Mouse (Mus musculus): Measurements from ENCODE around the gene Kcnk12. TPM values are rescaled to one million over a fixed set of nuclear protein-coding genes. Genes with fewer than 3 reads are reported as not detected.

Kcnk12 gene
- total and polyA plus RNA-seq, 2 experiments from 2014 or later = 4.5 to 7.9 TPM

DNA sequence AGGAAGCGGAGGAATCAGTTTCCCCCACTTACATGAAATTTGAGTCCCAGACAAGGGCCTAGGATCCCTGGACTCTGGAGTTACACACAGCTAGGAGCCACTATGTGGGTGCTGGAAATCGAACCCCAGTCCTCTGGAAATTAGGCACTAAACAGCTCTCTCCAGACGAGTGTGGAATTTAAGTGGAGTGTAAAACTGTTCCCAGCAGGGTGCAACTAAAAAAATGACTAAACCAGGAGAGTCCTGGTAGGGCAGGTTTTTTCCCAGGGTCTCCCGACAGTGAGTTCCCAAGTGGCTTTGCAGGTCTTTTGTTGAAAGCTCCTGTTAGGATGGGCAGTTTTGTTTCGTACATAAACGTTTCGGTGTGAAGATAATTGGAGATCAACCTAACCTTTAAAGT lies 73.1 kb downstream of the Kcnk12 start:
- no peaks in the 10 kb centered on the region for H3K9me3 ChIP-seq (ENCODE audit: low read length)
- H3K4me3 ChIP-seq (ENCODE audit: low read depth, low read length) = no peak overlapping the region
- H3K4me2 ChIP-seq (ENCODE audit: low read depth) = no peak overlapping the region
- peaks cover 30% of the 10 kb centered on the region for H3K36me3 ChIP-seq (ENCODE audit: insufficient read depth)
- no peak overlapping the region for H3K9ac ChIP-seq
- DNase-seq (no peak), ATAC-seq (no peak)
- H3K27ac ChIP-seq (ENCODE audit: low read depth, low read length) = no peak overlapping the region
- no peaks in the 10 kb centered on the region for H3K27me3 ChIP-seq (ENCODE audit: insufficient read depth, low read length)
- TF ChIP-seq CTCF (IDR thresholded peaks at IDR 0.05; ENCODE audit: low read depth) = no peak
- 70% methylated on average over 7 of the region's 7 CpGs for WGBS
- H3K4me1 ChIP-seq (ENCODE audit: insufficient read depth) = no peaks in the 10 kb centered on the region

DNA sequence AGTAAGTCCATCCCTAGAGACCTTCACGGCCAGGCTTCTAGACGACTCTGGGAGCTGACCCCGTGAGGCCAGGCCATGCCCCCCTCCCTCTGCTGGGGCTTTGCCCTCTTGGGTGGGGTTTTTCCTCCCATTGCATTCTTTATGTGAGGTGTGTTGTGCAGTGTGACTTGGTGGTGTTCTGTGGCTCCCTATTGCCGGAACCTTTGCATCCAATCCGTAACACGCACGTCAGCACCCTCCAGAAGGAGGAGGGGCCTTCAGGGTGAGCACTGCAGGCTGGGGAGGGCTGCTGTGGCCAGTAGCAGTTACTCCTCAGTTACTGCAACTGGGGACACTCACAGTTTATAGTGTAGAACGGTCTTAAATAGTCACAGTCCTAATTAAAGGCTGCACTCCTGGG lies 97.7 kb downstream of the Kcnk12 start:
- Histone ChIP-seq H3K4me2 (ENCODE audit: low read depth) (no peak overlapping the region), H3K36me3 (ENCODE audit: insufficient read depth) (peaks cover 23% of the 10 kb centered on the region; the same call in 1 of the 2 replicates), H3K9me3 (ENCODE audit: low read length) (no peaks in the 10 kb centered on the region), H3K4me3 (ENCODE audit: low read depth, low read length) (no peak overlapping the region), H3K27me3 (ENCODE audit: insufficient read depth, low read length) (no peaks in the 10 kb centered on the region), H3K4me1 (ENCODE audit: insufficient read depth) (0 out of 2 replicates have a peak, but pooled peaks cover 2% of the 10 kb centered on the region), H3K27ac (ENCODE audit: low read depth, low read length) (no peak overlapping the region), H3K9ac (no peak overlapping the region)
- ATAC-seq (no peak), DNase-seq (no peak)
- 86% methylated on average over 8 of the region's 8 CpGs for WGBS
- no peak for TF ChIP-seq CTCF (IDR thresholded peaks at IDR 0.05; ENCODE audit: low read depth)

DNA sequence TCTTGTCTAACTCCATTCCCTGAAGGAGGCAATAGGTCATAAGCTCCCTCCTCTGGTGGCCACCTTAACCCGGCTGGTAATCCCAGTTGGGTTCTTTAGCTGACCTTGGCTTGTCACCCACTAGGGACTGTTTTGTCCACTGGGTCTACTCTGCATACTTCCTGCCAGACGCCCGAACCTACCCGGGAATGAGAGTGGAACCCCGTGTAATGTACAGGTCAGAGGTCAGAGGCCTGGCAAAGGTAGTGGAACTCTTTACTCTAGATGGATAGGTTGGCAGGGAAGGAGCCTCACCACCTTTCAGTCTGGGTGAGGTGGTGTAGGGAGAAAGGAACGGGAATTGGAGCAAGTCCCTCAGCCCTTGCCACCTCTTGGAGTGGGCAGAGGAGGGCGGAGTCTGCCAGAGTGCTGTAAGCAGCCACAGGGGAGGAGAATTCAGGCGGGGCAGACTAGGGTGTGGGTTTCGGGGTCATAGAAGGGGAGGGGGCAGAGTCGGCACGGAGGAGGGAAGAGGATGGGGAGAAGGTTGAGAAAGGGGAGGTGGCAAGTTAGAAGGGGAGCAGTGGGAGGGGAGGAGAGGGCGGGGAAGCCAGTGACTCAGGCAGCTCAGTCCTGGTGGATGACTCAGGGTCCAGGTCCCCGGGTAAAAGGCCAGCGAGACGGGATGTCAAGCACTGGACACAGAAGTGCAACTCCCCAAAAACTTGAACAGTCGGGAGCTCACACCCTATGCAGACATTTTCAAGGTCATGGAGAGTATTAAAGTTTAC lies 98.6 kb downstream of the Kcnk12 start:
- no peaks in the 10 kb centered on the region for H3K9me3 ChIP-seq (ENCODE audit: low read length)
- DNase-seq = no peak
- peaks cover 24% of the 10 kb centered on the region; the same call in 1 of the 2 replicates for H3K36me3 ChIP-seq (ENCODE audit: insufficient read depth)
- TF ChIP-seq CTCF (IDR thresholded peaks at IDR 0.05; ENCODE audit: low read depth) = no peak
- no peak overlapping the region for H3K9ac ChIP-seq
- no peak overlapping the region for H3K27ac ChIP-seq (ENCODE audit: low read depth, low read length)
- H3K27me3 ChIP-seq (ENCODE audit: insufficient read depth, low read length) = no peaks in the 10 kb centered on the region
- no peak overlapping the region for H3K4me3 ChIP-seq (ENCODE audit: low read depth, low read length)
- no peak for ATAC-seq
- 89% methylated on average over 16 of the region's 16 CpGs for WGBS
- 0 out of 2 replicates have a peak, but pooled peaks cover 2% of the 10 kb centered on the region for H3K4me1 ChIP-seq (ENCODE audit: insufficient read depth)
- H3K4me2 ChIP-seq (ENCODE audit: low read depth) = no peak overlapping the region

DNA sequence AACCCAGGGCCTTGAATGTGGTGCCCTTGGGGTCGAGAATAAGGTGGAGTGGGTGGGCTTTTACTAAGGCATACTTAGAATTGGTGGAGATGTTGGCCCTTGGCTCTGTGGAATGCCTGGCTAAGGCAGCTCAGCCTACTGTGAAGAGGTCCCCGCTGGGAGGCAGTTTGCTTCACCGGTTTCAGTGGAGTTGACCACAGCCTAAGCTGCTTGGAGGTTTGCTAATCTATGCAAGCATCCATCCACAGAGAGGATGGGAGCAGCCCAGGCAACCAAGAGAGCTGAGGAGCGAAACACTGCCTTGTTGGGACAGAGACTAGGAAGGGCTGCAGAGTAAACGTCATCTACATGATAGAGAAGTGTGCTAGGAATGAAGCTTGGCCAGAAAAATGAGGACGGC lies 101.0 kb downstream of the Kcnk12 start:
- 85% methylated on average over 6 of the region's 6 CpGs for WGBS
- Histone ChIP-seq H3K4me1 (ENCODE audit: insufficient read depth) (0 out of 2 replicates have a peak, but pooled peaks cover 2% of the 10 kb centered on the region), H3K4me3 (ENCODE audit: low read depth, low read length) (no peak overlapping the region), H3K27me3 (ENCODE audit: insufficient read depth, low read length) (no peaks in the 10 kb centered on the region), H3K36me3 (ENCODE audit: insufficient read depth) (peaks cover 33% of the 10 kb centered on the region), H3K27ac (ENCODE audit: low read depth, low read length) (no peak overlapping the region), H3K4me2 (ENCODE audit: low read depth) (no peak overlapping the region), H3K9ac (no peak overlapping the region), H3K9me3 (ENCODE audit: low read length) (no peaks in the 10 kb centered on the region)
- no peak for TF ChIP-seq CTCF (IDR thresholded peaks at IDR 0.05; ENCODE audit: low read depth)
- ATAC-seq (no peak), DNase-seq (no peak)

DNA sequence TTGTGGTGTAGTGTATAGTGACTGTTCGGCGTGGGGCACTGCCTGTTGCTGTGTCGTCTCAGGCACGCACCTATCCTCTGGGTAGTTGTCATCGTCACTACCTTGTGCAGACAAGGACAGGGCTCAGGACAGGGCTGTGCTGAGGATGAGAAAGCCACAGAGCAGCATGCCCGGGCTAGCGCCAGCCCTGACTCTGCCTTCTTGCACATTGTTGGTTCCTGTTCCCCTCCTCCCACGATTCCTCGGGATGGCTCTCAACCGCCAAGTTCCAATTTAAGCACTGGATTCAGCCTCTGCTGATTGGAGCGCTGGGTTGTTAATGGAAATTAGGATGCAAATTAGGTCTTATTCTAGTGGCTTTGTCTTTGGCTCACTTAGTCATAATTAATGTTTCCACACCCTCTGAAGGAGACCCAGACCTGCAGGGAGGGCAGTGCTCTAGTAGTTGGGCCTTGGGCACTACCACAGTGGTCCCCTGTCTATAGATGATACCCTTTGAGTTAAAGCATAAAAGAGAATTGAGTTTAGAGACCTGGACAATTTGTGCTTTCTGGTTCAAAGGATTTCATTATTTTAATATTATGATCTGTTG lies 101.8 kb downstream of the Kcnk12 start:
- Histone ChIP-seq H3K4me1 (ENCODE audit: insufficient read depth) (0 out of 2 replicates have a peak, but pooled peaks cover 2% of the 10 kb centered on the region), H3K27ac (ENCODE audit: low read depth, low read length) (no peak overlapping the region), H3K9ac (no peak overlapping the region), H3K4me3 (ENCODE audit: low read depth, low read length) (no peak overlapping the region), H3K9me3 (ENCODE audit: low read length) (no peaks in the 10 kb centered on the region), H3K36me3 (ENCODE audit: insufficient read depth) (peaks cover 34% of the 10 kb centered on the region), H3K27me3 (ENCODE audit: insufficient read depth, low read length) (no peaks in the 10 kb centered on the region), H3K4me2 (ENCODE audit: low read depth) (no peak overlapping the region)
- no peak for TF ChIP-seq CTCF (IDR thresholded peaks at IDR 0.05; ENCODE audit: low read depth)
- DNase-seq (peak; percentile 20), ATAC-seq (peak; percentile 62)
- WGBS = 56% methylated on average over 11 of the region's 11 CpGs

Other genes starting within 250 kb of the Kcnk12 start
- 0.69 and 1.6 TPM in 2 replicates for gene Epcam, start 162.0 kb downstream of the Kcnk12 start, total RNA-seq (2014; rRNA removed)
- 1.6 and 1.9 TPM in 2 replicates for gene Epcam, start 162.0 kb downstream of the Kcnk12 start, polyA plus RNA-seq (2015; fragmentation: Nextera tagmentation; extraction: Ambion mirVana)
- gene Msh2, start 125.7 kb downstream of the Kcnk12 start, total RNA-seq (2014; rRNA removed) = 31.1 and 33.5 TPM in 2 replicates
- 36.0 and 41.5 TPM in 2 replicates for gene Msh2, start 125.7 kb downstream of the Kcnk12 start, polyA plus RNA-seq (2015; fragmentation: Nextera tagmentation; extraction: Ambion mirVana)
- not detected in 2 replicates for gene Rpl36-ps4, start 123.0 kb upstream of the Kcnk12 start, total RNA-seq (2014; rRNA removed)
- not detected in 2 replicates for gene Rpl36-ps4, start 123.0 kb upstream of the Kcnk12 start, polyA plus RNA-seq (2015; fragmentation: Nextera tagmentation; extraction: Ambion mirVana)
- gene Msh6, start 177.1 kb upstream of the Kcnk12 start, total RNA-seq (2014; rRNA removed) = 23.0 and 29.3 TPM in 2 replicates
- 15.4 and 18.4 TPM in 2 replicates for gene Msh6, start 177.1 kb upstream of the Kcnk12 start, polyA plus RNA-seq (2015; fragmentation: Nextera tagmentation; extraction: Ambion mirVana)